Mouse (Mus musculus) hematopoietic stem cell, adult 5-6 weeks (primary cell): ENCODE data around the gene Rhbdd2. TPM values are rescaled to one million over a fixed set of nuclear protein-coding genes. Genes with fewer than 3 reads are reported as not detected.

Experiments used
- ATAC-seq, 2 experiments: fragments of 125-278 bp in 1 of 2; replicated peaks in 1 of 2; 2 replicates each; pipeline ENCODE4 v1.8.0; 2016 to 2017; ENCODE audit warnings: inconsistent platforms in 2 of 2, mild to moderate bottlenecking in 2 of 2, moderate number of reproducible peaks in 2 of 2, low read depth in 1 of 2, moderate TSS enrichment in 1 of 2; ENCODE audit not compliant: low FRiP score in 2 of 2, poor library complexity in 2 of 2, severe bottlenecking in 2 of 2, insufficient read depth in 1 of 2, low TSS enrichment in 1 of 2
- total RNA-seq: library from RNA; stranded (forward); fragments of 172-1452, 232-1000 nt; gene quantifications from 2 replicates; pipeline ENCODE4 v1.2.3, GENCODE M21; 2017

The Rhbdd2 gene
- total RNA-seq, 1 experiment from 2014 or later = 13.4 TPM

GRCm38 (mm10) chr5:135670881-135671280 lies 38.5 kb downstream of the Rhbdd2 start:
- no peak for ATAC-seq

- no peak for ATAC-seq
Measured at GRCm38 (mm10) chr5:135672509-135672908, 40.1 kb downstream of the Rhbdd2 start.

- no peak for ATAC-seq
Measured at GRCm38 (mm10) chr5:135672980-135673379, 40.6 kb downstream of the Rhbdd2 start.

DNA sequence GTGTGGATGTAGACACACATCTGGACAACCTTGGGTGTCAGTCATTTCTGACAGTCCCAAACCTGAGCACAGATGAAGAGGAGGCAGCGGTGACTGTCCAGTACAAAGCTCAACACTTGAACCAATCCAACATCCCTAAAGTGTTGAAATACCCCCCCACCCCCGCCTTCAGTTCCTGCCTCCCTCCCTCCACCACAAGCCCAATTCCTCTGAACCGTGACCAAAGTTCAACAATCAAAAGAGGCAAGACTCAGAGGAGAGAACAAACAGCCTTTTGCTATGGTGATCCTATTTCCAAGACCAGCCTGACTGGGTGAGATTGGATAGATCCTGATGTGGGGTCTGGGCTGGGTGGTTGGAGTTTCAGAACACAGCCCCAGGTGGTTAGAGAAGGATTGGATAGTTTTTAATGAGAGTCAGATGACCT lies 41.9 kb downstream of the Rhbdd2 start:
- ATAC-seq = no peak

- ATAC-seq = peak; percentile 47 to 55; a peak in 2 of 4 replicates
Measured at GRCm38 (mm10) chr5:135674821-135675220, 42.4 kb downstream of the Rhbdd2 start.

DNA sequence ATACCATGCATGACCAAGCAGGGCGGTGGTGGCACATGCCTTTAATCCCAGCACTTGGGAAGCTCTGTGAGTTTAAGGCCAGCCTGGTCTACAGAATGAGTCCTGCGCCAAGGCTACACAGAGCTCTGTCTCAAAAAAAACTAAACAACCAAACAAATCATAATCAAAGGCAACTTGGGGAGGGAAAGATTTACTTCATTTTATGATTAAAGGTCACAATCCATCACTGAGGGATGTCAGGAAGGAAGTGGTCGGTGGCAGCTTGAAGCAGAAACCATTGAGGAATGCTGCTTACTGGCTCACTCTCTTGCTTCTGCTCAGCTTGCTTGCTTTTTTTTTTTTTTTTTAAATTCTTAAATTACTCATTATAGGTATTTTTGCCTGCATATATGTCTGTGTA lies 44.3 kb downstream of the Rhbdd2 start:
- ATAC-seq = no peak

GRCm38 (mm10) chr5:135677251-135677650 lies 44.8 kb downstream of the Rhbdd2 start:
- ATAC-seq = peak; percentile 76 to 84

- ATAC-seq = no peak
Measured at GRCm38 (mm10) chr5:135678481-135678880, 46.1 kb downstream of the Rhbdd2 start.

DNA sequence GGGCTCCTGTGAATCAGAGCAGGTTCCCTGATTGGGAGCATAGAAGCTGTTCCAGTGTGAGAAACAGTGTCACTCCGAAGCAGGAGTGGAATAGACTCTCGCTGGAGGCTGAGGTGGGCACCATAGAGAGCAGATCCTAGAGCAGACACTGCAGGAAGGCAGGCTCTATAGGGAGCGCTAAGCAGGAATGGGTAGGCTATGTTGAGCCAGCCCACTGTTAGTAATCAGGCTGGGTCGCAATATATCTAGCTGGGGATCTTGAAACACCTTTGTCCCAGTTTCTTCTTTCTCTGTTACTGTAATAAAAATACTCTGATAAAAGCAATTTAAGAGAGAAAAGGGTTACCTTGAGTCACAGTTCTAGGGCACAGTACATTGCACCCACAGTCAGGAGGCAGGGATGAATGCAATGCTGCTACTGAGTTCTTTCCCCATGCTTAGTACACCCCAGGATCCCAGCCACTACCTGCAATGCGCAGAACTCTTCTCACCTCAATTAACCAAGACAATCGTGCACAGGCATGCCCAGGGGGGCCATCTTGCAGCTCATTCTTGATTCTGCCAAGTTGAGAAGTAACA lies 48.6 kb downstream of the Rhbdd2 start:
- no peak for ATAC-seq

GRCm38 (mm10) chr5:135682009-135682408 lies 49.6 kb downstream of the Rhbdd2 start:
- no peak for ATAC-seq

GRCm38 (mm10) chr5:135682942-135683570 lies 50.6 kb downstream of the Rhbdd2 start:
- ATAC-seq = no peak

DNA sequence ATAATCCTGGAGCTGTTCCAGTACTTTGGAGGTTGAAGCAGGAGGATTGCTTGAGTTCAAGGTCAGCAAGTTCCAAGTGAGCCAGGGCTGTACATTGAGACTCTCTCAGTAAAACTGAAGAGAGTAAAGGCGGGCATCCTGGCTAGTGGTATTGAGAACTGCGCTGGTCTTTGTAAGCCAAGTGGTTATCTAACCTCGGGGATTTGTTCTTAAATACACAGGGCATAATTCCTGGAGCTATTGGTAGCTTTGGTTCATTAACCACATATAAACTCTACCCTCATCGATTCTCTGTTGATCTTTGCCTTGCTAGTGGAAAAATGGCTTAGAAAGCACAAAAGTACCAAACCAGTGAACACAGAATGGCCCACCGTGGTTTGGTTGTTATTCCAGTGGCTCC lies 58.0 kb downstream of the Rhbdd2 start:
- no peak for ATAC-seq

- ATAC-seq = no peak
Measured at GRCm38 (mm10) chr5:135691266-135691665, 58.8 kb downstream of the Rhbdd2 start.

DNA sequence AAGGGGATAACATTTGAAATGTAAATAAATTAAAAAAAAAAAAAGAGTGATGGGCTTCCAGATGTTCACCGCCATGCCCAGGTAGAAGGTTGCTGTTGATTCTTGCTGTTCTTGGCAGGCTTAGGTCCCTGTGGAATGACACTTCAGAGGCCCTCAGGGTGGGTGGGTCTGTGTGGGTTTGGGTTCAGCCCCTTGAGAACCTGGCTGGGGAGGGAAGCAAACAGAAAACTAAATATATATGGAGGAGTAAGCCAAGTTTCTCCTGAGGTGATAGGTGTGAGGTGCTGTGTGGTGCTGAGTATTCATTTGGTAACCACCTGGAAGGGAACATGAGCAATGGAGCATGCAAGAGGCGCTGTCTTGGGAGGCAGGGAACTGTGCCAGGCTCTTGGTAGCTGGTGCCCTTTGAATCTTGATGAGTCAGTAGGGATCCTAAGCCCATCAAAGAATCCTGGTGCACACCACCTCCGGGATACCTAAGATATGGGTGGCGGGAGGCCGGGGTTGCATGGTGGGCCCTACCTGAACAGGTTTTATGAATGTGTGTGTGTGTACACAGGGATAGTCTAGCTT lies 60.9 kb downstream of the Rhbdd2 start:
- no peak for ATAC-seq

GRCm38 (mm10) chr5:135695277-135695721 lies 62.9 kb downstream of the Rhbdd2 start:
- no peak for ATAC-seq
